Mouse (Mus musculus): ENCODE results near the gene Rnf38. TPM values are rescaled to one million over a fixed set of nuclear protein-coding genes. Genes with fewer than 3 reads are reported as not detected.

The Rnf38 gene
- polyA plus RNA-seq (2014; fragmentation: Illumina TruSeq; extraction: RNeasy Lipid Tissue Mini Kit (QIAGEN cat#74804); ENCODE audit: low read depth, low replicate concordance): 58.3 TPM

DNA sequence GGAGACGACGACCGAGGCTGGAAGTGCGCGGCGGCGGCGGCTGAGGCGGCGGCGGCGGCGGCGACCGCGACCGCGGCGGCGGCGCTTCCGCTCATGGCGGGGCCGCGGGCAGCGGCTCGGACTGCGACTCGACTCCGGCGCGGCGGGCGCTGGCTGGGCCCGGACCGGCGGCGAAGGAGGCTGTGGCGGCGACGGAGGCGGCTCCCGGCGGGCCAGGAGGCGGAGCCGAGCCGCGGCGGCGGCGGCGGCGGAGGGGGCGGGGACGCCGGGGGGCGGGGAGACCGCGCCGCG lies at the start of gene Rnf38:
Gene Rnf38, minus strand, starts transcription at position 77 of the 291 bp plus-strand sequence.

DNA sequence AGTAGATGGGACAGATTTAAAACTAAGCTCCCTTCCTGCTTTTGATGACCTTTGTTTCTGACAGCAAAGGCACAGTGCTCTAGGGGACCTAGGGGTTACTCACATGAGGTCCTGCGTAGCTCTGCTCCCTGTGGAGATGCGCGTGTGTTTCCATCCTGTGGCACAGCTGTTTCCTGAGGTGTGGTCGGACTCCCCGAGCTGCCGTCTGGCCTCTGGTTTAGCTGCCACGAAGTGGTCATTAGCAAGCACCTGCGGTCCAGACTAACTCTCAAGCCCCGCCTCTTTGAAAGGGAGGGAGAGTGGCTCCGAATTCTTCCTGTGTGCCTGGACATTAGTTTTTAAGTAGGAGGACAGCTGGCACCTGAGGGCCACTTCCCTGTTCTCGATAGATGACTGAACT lies 149.6 kb downstream of the Rnf38 start, which contains the start of gene Gne:
Gene Gne, minus strand, starts transcription at position 233 of the 400 bp plus-strand sequence.

Other genes starting within 250 kb of the Rnf38 start
- gene Clta, start 229.3 kb downstream of the Rnf38 start, polyA plus RNA-seq (2014; fragmentation: Illumina TruSeq; extraction: RNeasy Lipid Tissue Mini Kit (QIAGEN cat#74804); ENCODE audit: low read depth, low replicate concordance): 242 TPM
- gene Gne, start 149.6 kb downstream of the Rnf38 start, polyA plus RNA-seq (2014; fragmentation: Illumina TruSeq; extraction: RNeasy Lipid Tissue Mini Kit (QIAGEN cat#74804); ENCODE audit: low read depth, low replicate concordance): 79.5 TPM
- gene Melk, start 67.1 kb upstream of the Rnf38 start, polyA plus RNA-seq (2014; fragmentation: Illumina TruSeq; extraction: RNeasy Lipid Tissue Mini Kit (QIAGEN cat#74804); ENCODE audit: low read depth, low replicate concordance): 0.61 TPM

Measured in adipose tissue, adult 10 weeks (tissue).